In the genomic region with DNA sequence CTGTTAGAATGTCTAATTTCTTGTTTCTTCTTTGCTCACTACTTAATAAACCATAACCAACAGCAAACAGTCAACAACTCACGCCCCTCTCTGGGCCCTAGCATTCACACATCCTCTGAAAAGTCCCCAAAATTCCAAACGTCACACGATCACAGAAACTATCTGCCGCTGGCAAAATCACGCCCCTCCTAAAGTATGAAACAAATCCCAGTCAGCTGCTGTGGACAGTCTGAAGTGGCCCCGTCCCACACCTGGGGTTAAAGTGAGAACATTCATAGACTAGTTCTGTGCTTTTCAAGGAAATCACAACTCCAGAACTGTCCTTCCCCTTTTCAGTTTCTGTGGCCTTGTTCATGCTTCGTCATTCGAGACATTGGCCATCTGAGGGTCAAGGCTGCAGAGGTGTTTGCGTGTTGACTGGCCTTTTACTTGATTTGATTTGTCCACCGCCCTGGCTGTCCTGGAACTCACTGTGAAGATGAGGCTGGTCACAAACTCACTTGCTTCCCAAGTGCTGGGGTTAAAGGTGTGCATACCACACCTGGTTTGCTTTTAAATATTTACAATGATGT, we compare ENCODE assay signal across 21 mouse cellular contexts. TPM values are rescaled to one million over a fixed set of nuclear protein-coding genes. Genes with fewer than 3 reads are reported as not detected.
DNase-seq lines count a peak whose midpoint lies in the region; ATAC-seq and TF ChIP-seq lines count a peak whose summit lies in the region.
"Had no signal": no experiment of that assay in that cellular context is flagged by ENCODE, and none has a peak within 500 bp of the region (broad histone marks: within the 10 kb centered on the region; RNA-seq: fewer than 3 reads in every experiment).

No protein-coding gene starts in this region.

- peak; percentile 67 to 89 for DNase-seq in adrenal gland, adult (ENCODE audit: inconsistent age in 2 of 2, low spot score in 1 of 2)
- DNase-seq in adrenal gland, postnatal 10 days, result no peak
- no peak for DNase-seq in layer of hippocampus, adult 8-10 months (ENCODE audit: low spot score in 2 of 2)
- DNase-seq in thymus, postnatal 36 days, result no peak
- DNase-seq: cerebellum, adult 9-11 months; gastrocnemius, postnatal 10 days; heart, postnatal 10 days; right cerebral cortex, postnatal 25 days; thymus, postnatal 4 days had no signal

- peaks cover 62% of the 10 kb centered on the region for H3K4me1 ChIP-seq in liver, embryonic 15.5 days (replicated peaks)
- peaks cover 57% of the 10 kb centered on the region for H3K4me1 ChIP-seq in liver, embryonic 12.5 days
- H3K4me1 ChIP-seq in intestine, postnatal 0 days (replicated peaks; ENCODE audit: control insufficient read depth, insufficient read depth, low read length), result peaks cover 9% of the 10 kb centered on the region
- H3K4me1 ChIP-seq in stomach, embryonic 15.5 days, result peaks cover 25% of the 10 kb centered on the region

- peaks cover 33% of the 10 kb centered on the region for H3K36me3 ChIP-seq in liver, embryonic 15.5 days (replicated peaks)
- peaks cover 74% of the 10 kb centered on the region for H3K36me3 ChIP-seq in liver, embryonic 12.5 days
- peaks cover 18% of the 10 kb centered on the region for H3K36me3 ChIP-seq in intestine, postnatal 0 days (ENCODE audit: control insufficient read depth, insufficient read depth)
- H3K36me3 ChIP-seq in stomach, embryonic 15.5 days, result peaks cover 32% of the 10 kb centered on the region

- no peaks in the 10 kb centered on the region for H3K9me3 ChIP-seq in liver, embryonic 15.5 days (replicated peaks)
- H3K9me3 ChIP-seq in liver, embryonic 12.5 days (replicated peaks), result no peaks in the 10 kb centered on the region
- no peaks in the 10 kb centered on the region for H3K9me3 ChIP-seq in intestine, postnatal 0 days (ENCODE audit: control insufficient read depth)
- H3K9me3 ChIP-seq in stomach, embryonic 15.5 days, result no peaks in the 10 kb centered on the region
- H3K9me3 ChIP-seq: hindbrain, embryonic 12.5 days; limb, embryonic 12.5 days; lung, embryonic 15.5 days had no signal

- no peak overlapping the region for H3K4me3 ChIP-seq in liver, embryonic 15.5 days (replicated peaks)
- H3K4me3 ChIP-seq in liver, embryonic 12.5 days, result no peak overlapping the region
- no peak overlapping the region for H3K4me3 ChIP-seq in intestine, postnatal 0 days (ENCODE audit: low read depth, low read length)
- H3K4me3 ChIP-seq in stomach, embryonic 15.5 days (replicated peaks), result no peak overlapping the region
- H3K4me3 ChIP-seq: forebrain, embryonic 10.5 days; hindbrain, embryonic 12.5 days; left cerebral cortex, adult 2 months; limb, embryonic 12.5 days; lung, embryonic 15.5 days had no signal

- no peak for ATAC-seq in liver, embryonic 15.5 days (ENCODE audit: insufficient read depth)
- no peak for ATAC-seq in liver, embryonic 12.5 days
- no peak for ATAC-seq in intestine, postnatal 0 days
- no peak for ATAC-seq in stomach, embryonic 15.5 days (ENCODE audit: insufficient read depth, low FRiP score, low read depth)
- ATAC-seq: inflammation-experienced regulatory T-cells, adult 6 months had no signal

- no peaks in the 10 kb centered on the region for H3K27me3 ChIP-seq in liver, embryonic 15.5 days
- no peaks in the 10 kb centered on the region for H3K27me3 ChIP-seq in liver, embryonic 12.5 days (replicated peaks)
- no peaks in the 10 kb centered on the region for H3K27me3 ChIP-seq in intestine, postnatal 0 days (replicated peaks; ENCODE audit: control insufficient read depth, insufficient read depth, low read length)
- no peaks in the 10 kb centered on the region for H3K27me3 ChIP-seq in stomach, embryonic 15.5 days (replicated peaks)
- H3K27me3 ChIP-seq: hindbrain, embryonic 12.5 days; limb, embryonic 12.5 days; lung, embryonic 15.5 days; Patski had no signal

- no peak overlapping the region for H3K4me2 ChIP-seq in liver, embryonic 15.5 days
- no peak overlapping the region for H3K4me2 ChIP-seq in liver, embryonic 12.5 days
- 0 out of 2 replicates have a peak overlapping the region, but pooled peaks have one; percentile 13 for H3K4me2 ChIP-seq in intestine, postnatal 0 days (replicated peaks; ENCODE audit: low read depth)
- no peak overlapping the region for H3K4me2 ChIP-seq in stomach, embryonic 15.5 days
- H3K4me2 ChIP-seq: hindbrain, embryonic 12.5 days; limb, embryonic 12.5 days; lung, embryonic 15.5 days had no signal

- no peak for TF ChIP-seq CTCF in intestine, postnatal 0 days (IDR thresholded peaks at IDR 0.05; ENCODE audit: low read depth)

- peak overlapping the region; percentile 29; the same call in 1 of the 2 replicates for H3K27ac ChIP-seq in liver, embryonic 15.5 days (replicated peaks)
- H3K27ac ChIP-seq in liver, embryonic 12.5 days, result no peak overlapping the region; the same call in 1 of the 2 replicates
- H3K27ac ChIP-seq in intestine, postnatal 0 days (ENCODE audit: low read depth, low read length), result peak overlapping the region; percentile 58
- peak overlapping the region; percentile 67; the same call in 1 of the 2 replicates for H3K27ac ChIP-seq in stomach, embryonic 15.5 days
- H3K27ac ChIP-seq: forebrain, embryonic 10.5 days; hindbrain, embryonic 12.5 days; kidney, postnatal 0 days; left cerebral cortex, adult 2 months; limb, embryonic 12.5 days; lung, embryonic 15.5 days had no signal

- WGBS in liver, embryonic 15.5 days (ENCODE audit: insufficient replicate concordance), result 78% methylated on average over 10 of the region's 10 CpGs
- WGBS in liver, embryonic 12.5 days (ENCODE audit: insufficient replicate concordance), result 76% methylated on average over 10 of the region's 10 CpGs
- WGBS in intestine, postnatal 0 days, result 64% methylated on average over 10 of the region's 10 CpGs
- 81% methylated on average over 10 of the region's 10 CpGs for WGBS in stomach, embryonic 15.5 days

- no peak overlapping the region for H3K9ac ChIP-seq in liver, embryonic 15.5 days
- no peak overlapping the region for H3K9ac ChIP-seq in liver, embryonic 12.5 days
- no peak overlapping the region for H3K9ac ChIP-seq in intestine, postnatal 0 days (ENCODE audit: low read depth, low read length)
- H3K9ac ChIP-seq in stomach, embryonic 15.5 days, result no peak overlapping the region
- H3K9ac ChIP-seq: hindbrain, embryonic 12.5 days; limb, embryonic 12.5 days; lung, embryonic 15.5 days had no signal

RNA-seq across cellular contexts. Expression of a gene that starts 5.1 kb away (rescaled TPM):
- total RNA-seq in adrenal gland, postnatal 10 days (2021), result 10 to 100 TPM; 21.6 to 41.6 TPM
- 24.5 and 24.6 TPM in 2 replicates for polyA plus RNA-seq in liver, embryonic 15.5 days (2015; fragmentation: Nextera tagmentation; extraction: Ambion mirVana)
- 31.1 and 32.9 TPM in 2 replicates for polyA plus RNA-seq in liver, embryonic 12.5 days (2016; fragmentation: Nextera tagmentation; extraction: Ambion mirVana)
- 22.8 and 26.6 TPM in 2 replicates for polyA plus RNA-seq in intestine, postnatal 0 days (2015; fragmentation: Nextera tagmentation; extraction: Ambion mirVana)
- 53.8 and 61.0 TPM in 2 replicates for polyA plus RNA-seq in stomach, embryonic 15.5 days (2015; fragmentation: Nextera tagmentation; extraction: Ambion mirVana)
- 10 to 100 TPM; 16.7 to 38.7 (median 26.4) TPM for total RNA-seq in layer of hippocampus, adult 8-10 months (2022)

RNA-seq across cellular contexts. Expression of a gene that starts 31.8 kb away (rescaled TPM):
- 10 to 100 TPM; 12.6 to 14.3 TPM for total RNA-seq in adrenal gland, postnatal 10 days (2021)
- 76.8 and 82.2 TPM in 2 replicates for polyA plus RNA-seq in liver, embryonic 15.5 days (2015; fragmentation: Nextera tagmentation; extraction: Ambion mirVana)
- 112 and 114 TPM in 2 replicates for polyA plus RNA-seq in liver, embryonic 12.5 days (2016; fragmentation: Nextera tagmentation; extraction: Ambion mirVana)
- polyA plus RNA-seq in intestine, postnatal 0 days (2015; fragmentation: Nextera tagmentation; extraction: Ambion mirVana), result 23.5 and 32.4 TPM in 2 replicates
- polyA plus RNA-seq in stomach, embryonic 15.5 days (2015; fragmentation: Nextera tagmentation; extraction: Ambion mirVana), result 110 and 119 TPM in 2 replicates
- total RNA-seq in layer of hippocampus, adult 8-10 months (2022), result 1 to 10 TPM in 2 of 4 experiments, under 1 TPM in 2; 0.45 to 4.3 (median 2.1) TPM

Comparison
In these comparisons a context has a peak if more than half of its experiments do, and no peak if none do; other contexts are left out.
1. DNase-seq: peak in adrenal gland, adult (2 of 2); none in adrenal gland, postnatal 10 days (single experiment), layer of hippocampus, adult 8-10 months (0 of 2) and thymus, postnatal 36 days (0 of 2).